Mouse (Mus musculus) CH12.LX (cell line): ENCODE results near the gene Fam173a.

ENCODE experiments used
- CTCF ChIP-seq, 2 experiments: IDR thresholded peaks in 1 of 2; conservative IDR thresholded peaks in 1 of 2; 2 replicates each; pipeline ENCODE4 v1.5.1; 2011 to 2012; ENCODE audit warnings: low read depth in 2 of 2, low read length in 2 of 2, improper control_type of control experiment in 1 of 2, inconsistent platforms in 1 of 2, mild to moderate bottlenecking in 1 of 2, moderate library complexity in 1 of 2
- E2F4 ChIP-seq: IDR thresholded peaks from 2 replicates; pipeline ENCODE4 v1.6.1; 2011; ENCODE audit warnings: low read depth, low read length, improper control_type of control experiment; ENCODE audit not compliant: insufficient replicate concordance
- ELF1 ChIP-seq: IDR thresholded peaks from 2 replicates; pipeline ENCODE4 v1.6.1; 2014; ENCODE audit warnings: low read depth, mild to moderate bottlenecking, inconsistent platforms, low read length, improper control_type of control experiment
- ETS1 ChIP-seq: conservative IDR thresholded peaks from 2 replicates; pipeline ENCODE4 v1.6.1; 2012; ENCODE audit warnings: low read depth, mild to moderate bottlenecking, inconsistent platforms, low read length, improper control_type of control experiment, moderate library complexity
- MAFK ChIP-seq: IDR thresholded peaks from 2 replicates; pipeline ENCODE4 v1.6.1; 2011; ENCODE audit warnings: low read length, improper control_type of control experiment; ENCODE audit not compliant: insufficient replicate concordance
- ZC3H11A ChIP-seq: IDR thresholded peaks from 2 replicates; pipeline ENCODE4 v1.6.1; 2012; ENCODE audit warnings: low read depth, mild to moderate bottlenecking, inconsistent platforms, low read length, improper control_type of control experiment
- ZMIZ1 ChIP-seq: IDR thresholded peaks from 2 replicates; pipeline ENCODE4 v1.6.1; 2012; ENCODE audit warnings: low read depth, mild to moderate bottlenecking, inconsistent platforms, low read length, improper control_type of control experiment
- ZNF384 ChIP-seq: IDR thresholded peaks from 2 replicates; pipeline ENCODE4 v1.6.1; 2012; ENCODE audit warnings: low read depth, low read length, improper control_type of control experiment, inconsistent platforms

GRCm38 (mm10) chr17:25756378-25757242 is 36.1 kb downstream of the Fam173a start:
- TF ChIP-seq CTCF (conservative IDR thresholded peaks at IDR 0.05 in 1 of 2, IDR thresholded peaks at IDR 0.05 in 1 of 2; ENCODE audit: low read depth in 2 of 2, low read length in 2 of 2) (no peak), E2F4 (no peak), ELF1 (no peak), ETS1 (no peak), MAFK (no peak), ZMIZ1 (no peak), ZC3H11A (no peak), ZNF384 (no peak)
